Mouse (Mus musculus) bone marrow, adult 2 months (tissue): Measurements from ENCODE around the gene Cd8a.

Experiments used
- CTCF ChIP-seq: fragments of 200-500 bp; IDR thresholded peaks from 2 replicates; pipeline ENCODE4 v1.5.1; 2011; ENCODE audit warnings: low read length, control low read depth; ENCODE audit not compliant: control insufficient read depth, insufficient read depth
- POLR2A ChIP-seq: fragments of 200-500 bp; IDR thresholded peaks from 2 replicates; pipeline ENCODE4 v1.6.1; 2011; ENCODE audit warnings: low read depth, mild to moderate bottlenecking, control low read depth, low read length, borderline replicate concordance; ENCODE audit not compliant: control insufficient read depth

- TF ChIP-seq CTCF (no peak), POLR2A (no peak)
These were observed 42.2 kb downstream of the Cd8a start for GRCm38 (mm10) chr6:71415446-71415845.
